Mouse (Mus musculus) CH12.LX (cell line): ENCODE measurements at regions not wholly inside any gene's neighbourhood (a gene's known extent, or its start where the extent isn't known, plus 50 kb on each side); places are given as distances from the start of the nearest gene placed in this dataset.

Source experiments
- DNase-seq: peaks from one replicate; pipeline ENCODE4 v3.0.0-alpha.2; 2013; ENCODE audit errors: extremely low read depth
- H3K27ac ChIP-seq: 2 replicates; pipeline ENCODE4 v1.5.1; 2012; ENCODE audit warnings: low read depth, mild to moderate bottlenecking, control low read depth, moderate library complexity; ENCODE audit not compliant: insufficient read depth
- H3K27me3 ChIP-seq: replicated peaks from 2 replicates; pipeline ENCODE3; 2012; ENCODE audit warnings: inconsistent platforms
- H3K36me3 ChIP-seq, 2 experiments: replicated peaks in 1 of 2; 2 replicates each; pipeline versions ENCODE3 to v1.6.1; 2012; ENCODE audit warnings: inconsistent platforms in 1 of 2, low read length in 1 of 2, mild to moderate bottlenecking in 1 of 2, mixed read lengths in 1 of 2, moderate library complexity in 1 of 2; ENCODE audit not compliant: control insufficient read depth in 1 of 2, insufficient read depth in 1 of 2
- H3K4me1 ChIP-seq, 2 experiments: 2 replicates each; pipeline ENCODE4 v1.6.1; 2012; ENCODE audit warnings: inconsistent platforms in 1 of 2, moderate library complexity in 1 of 2; ENCODE audit not compliant: insufficient read depth in 2 of 2, control insufficient read depth in 1 of 2
- H3K4me2 ChIP-seq: 2 replicates; pipeline ENCODE4 v1.6.1; 2012; ENCODE audit warnings: low read depth, mild to moderate bottlenecking, control low read depth; ENCODE audit not compliant: poor library complexity, insufficient read depth, severe bottlenecking
- H3K4me3 ChIP-seq, 3 experiments: fragments of 150-350 bp in 1 of 3; sonication (generic) in 1 of 3; replicated peaks in 1 of 3; 2 replicates each; pipeline versions ENCODE3 to v1.5.1; 2011 to 2012; ENCODE audit warnings: low read depth in 2 of 3, low read length in 2 of 3, mild to moderate bottlenecking in 2 of 3, moderate library complexity in 2 of 3, control low read depth in 1 of 3, improper control_type of control experiment in 1 of 3, inconsistent platforms in 1 of 3, mixed read lengths in 1 of 3; ENCODE audit not compliant: poor library complexity in 1 of 3
- H3K79me2 ChIP-seq: replicated peaks from 2 replicates; pipeline ENCODE4 v1.6.1; 2012; ENCODE audit warnings: mild to moderate bottlenecking, moderate library complexity; ENCODE audit not compliant: control insufficient read depth, poor library complexity, insufficient read depth, severe bottlenecking; ENCODE audit errors: extremely low read depth
- H3K9ac ChIP-seq: 2 replicates; pipeline ENCODE4 v1.6.1; 2012; ENCODE audit warnings: low read depth, mild to moderate bottlenecking, control low read depth, moderate library complexity; ENCODE audit not compliant: insufficient read depth
- H3K9me3 ChIP-seq: replicated peaks from 2 replicates; pipeline ENCODE3; 2012; ENCODE audit warnings: low read length, inconsistent platforms, mixed read lengths
- BHLHE40 ChIP-seq: IDR thresholded peaks from 2 replicates; pipeline ENCODE4 v1.6.1; 2011; ENCODE audit warnings: mild to moderate bottlenecking, low read depth, low read length, improper control_type of control experiment
- E2F4 ChIP-seq: IDR thresholded peaks from 2 replicates; pipeline ENCODE4 v1.6.1; 2011; ENCODE audit warnings: low read depth, low read length, improper control_type of control experiment; ENCODE audit not compliant: insufficient replicate concordance
- GABPA ChIP-seq: IDR thresholded peaks from 2 replicates; pipeline ENCODE4 v1.6.1; 2012; ENCODE audit warnings: low read depth, low read length, improper control_type of control experiment, inconsistent platforms; ENCODE audit not compliant: insufficient replicate concordance
- HCFC1 ChIP-seq: IDR thresholded peaks from 2 replicates; pipeline ENCODE4 v1.6.1; 2012; ENCODE audit warnings: low read depth, mild to moderate bottlenecking, inconsistent platforms, low read length, improper control_type of control experiment
- MAZ ChIP-seq: IDR thresholded peaks from 2 replicates; pipeline ENCODE4 v1.6.1; 2012; ENCODE audit warnings: low read depth, mild to moderate bottlenecking, inconsistent platforms, low read length, improper control_type of control experiment, moderate library complexity
- MEF2A ChIP-seq: IDR thresholded peaks from 2 replicates; pipeline ENCODE4 v1.6.1; 2014; ENCODE audit warnings: low read depth, mild to moderate bottlenecking, inconsistent platforms, low read length, improper control_type of control experiment, borderline replicate concordance
- MXI1 ChIP-seq: IDR thresholded peaks from 2 replicates; pipeline ENCODE4 v1.6.1; 2011; ENCODE audit warnings: mild to moderate bottlenecking, low read depth, low read length, improper control_type of control experiment
- RAD21 ChIP-seq: IDR thresholded peaks from 2 replicates; pipeline ENCODE4 v1.6.1; 2011; ENCODE audit warnings: low read depth, mild to moderate bottlenecking, low read length, improper control_type of control experiment, moderate library complexity
- RCOR1 ChIP-seq: conservative IDR thresholded peaks from 2 replicates; pipeline ENCODE4 v1.6.1; 2012; ENCODE audit warnings: low read depth, mild to moderate bottlenecking, inconsistent platforms, low read length, improper control_type of control experiment
- SMC3 ChIP-seq: IDR thresholded peaks from 2 replicates; pipeline ENCODE4 v1.6.1; 2011; ENCODE audit warnings: low read depth, low read length, improper control_type of control experiment
- TBP ChIP-seq: conservative IDR thresholded peaks from 2 replicates; pipeline ENCODE4 v1.6.1; 2011; ENCODE audit warnings: low read depth, low read length, improper control_type of control experiment
- TCF12 ChIP-seq: IDR thresholded peaks from 2 replicates; pipeline ENCODE4 v1.6.1; 2014; ENCODE audit warnings: low read depth, mild to moderate bottlenecking, inconsistent platforms, low read length, improper control_type of control experiment
- USF2 ChIP-seq: conservative IDR thresholded peaks from 2 replicates; pipeline ENCODE4 v1.6.1; 2011; ENCODE audit warnings: low read depth, low read length, improper control_type of control experiment
- ZKSCAN1 ChIP-seq: IDR thresholded peaks from 2 replicates; pipeline ENCODE4 v1.6.1; 2012; ENCODE audit warnings: low read depth, inconsistent platforms, low read length, improper control_type of control experiment, borderline replicate concordance
- ZNF384 ChIP-seq: IDR thresholded peaks from 2 replicates; pipeline ENCODE4 v1.6.1; 2012; ENCODE audit warnings: low read depth, low read length, improper control_type of control experiment, inconsistent platforms
- dilution Hi-C: fragments of 300-500 bp; cut with MboI; formaldehyde crosslinking; loops from 2 replicates; pipeline ENCODE4 v1.14.3; 2020; ENCODE audit warnings: low sequenced_read_pairs; ENCODE audit not compliant: extremely low pct_unique_long_range_greater_than_20kb, extremely low pct_ligation_motif_present
- in situ Hi-C: fragments of 300-500 bp; cut with MboI; formaldehyde crosslinking; loops from 3 replicates; pipeline ENCODE4 v1.14.3; 2019; ENCODE audit warnings: low sequenced_read_pairs, low pct_ligation_motif_present, low pct_unique_long_range_greater_than_20kb, mixed read lengths

- Histone ChIP-seq H3K79me2 (no peaks in the 10 kb centered on the region), H3K4me3 (no peak overlapping the region), H3K9ac (no peak overlapping the region), H3K4me2 (no peak overlapping the region), H3K9me3 (no peaks in the 10 kb centered on the region), H3K4me1 (peaks cover 4 to 15% of the 10 kb centered on the region in 2 experiments; a peak in 2 of 4 replicates)
- dilution Hi-C loops: no loop called here
- DNase-seq: no peak
- TF ChIP-seq MEF2A (no peak), TCF12 (no peak), RCOR1 (no peak), RAD21 (no peak), SMC3 (no peak), ZKSCAN1 (no peak)
- TF ChIP-seq, all 38 proteins: peak for 0
- no peaks in the 10 kb centered on the region for H3K27me3 ChIP-seq
- no peaks in the 10 kb centered on the region for H3K36me3 ChIP-seq
- in situ Hi-C loops: no loop called here
- no peak overlapping the region for H3K27ac ChIP-seq
Measured at GRCm38 (mm10) chr3:115804616-115805015, 83.0 kb upstream of the Dph5 start.

- Histone ChIP-seq H3K36me3 (no peaks in the 10 kb centered on the region), H3K4me3 (no peak overlapping the region), H3K79me2 (no peaks in the 10 kb centered on the region), H3K9me3 (no peaks in the 10 kb centered on the region), H3K4me1 (peaks cover 0 to 3% of the 10 kb centered on the region in 2 experiments; a peak in 1 of 4 replicates), H3K9ac (no peak overlapping the region), H3K27ac (no peak overlapping the region), H3K27me3 (no peaks in the 10 kb centered on the region), H3K4me2 (no peak overlapping the region)
- dilution Hi-C loops (no loop called here), in situ Hi-C loops (no loop called here)
- TF ChIP-seq MXI1: no peak
- TF ChIP-seq ZNF384: peak; percentile 63
- no peak for TF ChIP-seq MEF2A
- TF ChIP-seq RCOR1: no peak
- TF ChIP-seq SMC3: no peak
- TF ChIP-seq MAZ: no peak
- no peak for DNase-seq
Measured at GRCm38 (mm10) chr3:115807032-115807431, 80.6 kb upstream of the Dph5 start.

GRCm38 (mm10) chr3:115815168-115815567, 72.5 kb upstream of the Dph5 start:
- in situ Hi-C loops (loop anchor here (10.0 kb wide), 1 partner anchor 70 kb away; the partner anchor contains the start of gene Dph5), dilution Hi-C loops (no loop called here)
- Histone ChIP-seq H3K9me3 (no peaks in the 10 kb centered on the region), H3K36me3 (no peaks in the 10 kb centered on the region), H3K79me2 (no peaks in the 10 kb centered on the region), H3K27me3 (peaks cover 5% of the 10 kb centered on the region), H3K4me1 (peaks cover 3 to 28% of the 10 kb centered on the region in 2 experiments), H3K9ac (no peak overlapping the region), H3K4me2 (no peak overlapping the region), H3K27ac (no peak overlapping the region), H3K4me3 (no peak overlapping the region)
- no peak for DNase-seq
- TF ChIP-seq HCFC1: no peak
- TF ChIP-seq GABPA: no peak
- no peak for TF ChIP-seq MXI1
- no peak for TF ChIP-seq BHLHE40
- TF ChIP-seq TBP: no peak
- no peak for TF ChIP-seq E2F4
- TF ChIP-seq MEF2A: no peak
- no peak for TF ChIP-seq USF2
